Mouse (Mus musculus): Measurements from ENCODE around the gene E130218I03Rik. TPM values are rescaled to one million over a fixed set of nuclear protein-coding genes. Genes with fewer than 3 reads are reported as not detected.

The E130218I03Rik gene
- 1 to 10 TPM; 3.2 to 5.7 TPM for polyA plus RNA-seq (2017; shearing (Covaris generic))

DNA sequence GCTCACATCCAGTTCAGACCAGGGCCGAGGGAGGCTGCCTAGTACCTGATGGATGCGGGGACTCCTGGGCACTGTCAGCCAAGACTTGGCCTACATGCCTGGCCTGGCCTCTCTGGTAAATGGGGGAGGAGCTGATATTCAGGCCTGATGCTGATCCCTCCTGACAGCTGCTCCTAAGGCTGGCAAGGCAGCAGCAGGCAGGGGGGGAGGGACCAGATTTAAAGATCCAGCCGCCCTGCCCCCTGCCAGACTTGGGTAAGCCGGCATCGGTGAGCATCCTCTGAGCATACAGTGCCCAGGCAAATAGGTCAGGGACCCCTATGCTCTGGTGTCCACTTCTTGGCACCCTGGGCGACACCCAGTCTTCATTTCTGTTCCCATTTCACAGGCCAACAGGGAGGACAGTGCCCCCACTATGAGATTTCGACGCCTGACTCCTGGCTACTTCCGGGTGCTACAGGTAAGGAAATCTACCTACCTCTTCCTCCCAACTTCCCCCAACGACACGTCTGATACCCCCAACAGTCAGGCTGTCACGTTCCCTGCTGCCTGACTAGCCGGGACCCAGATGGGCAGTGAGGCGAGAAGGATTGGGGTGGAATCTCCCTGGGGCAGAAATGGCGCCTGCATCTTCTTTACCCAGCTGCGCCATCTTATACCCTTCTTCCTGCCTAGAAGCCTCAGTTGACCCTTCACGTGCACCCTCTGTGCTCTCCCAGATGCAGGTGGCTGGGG lies at the start of gene E130218I03Rik:
Gene E130218I03Rik, plus strand, starts transcription at position 147 of the 735 bp plus-strand sequence.

GRCm38 (mm10) chr4:134202904-134203303 lies 40.6 kb upstream of the E130218I03Rik start, which contains the start of gene Gm7534:
Gm7534 (minus strand) TSS chr4:134203004.

GRCm38 (mm10) chr4:134227194-134227593 lies 16.3 kb upstream of the E130218I03Rik start, which contains the start of gene Catsper4:
Catsper4 (minus strand) TSS chr4:134227383.

GRCm38 (mm10) chr4:134238279-134238651 lies 5.2 kb upstream of the E130218I03Rik start, which contains the start of gene Cnksr1:
Cnksr1 (minus strand) TSS chr4:134238399.

GRCm38 (mm10) chr4:134245148-134245843 lies 1.8 kb downstream of the E130218I03Rik start, which contains the start of gene Zfp593:
Zfp593 (minus strand) TSS chr4:134245592.

GRCm38 (mm10) chr4:134246719-134247258 lies 3.3 kb downstream of the E130218I03Rik start, which contains the start of gene Gm30191:
Gm30191 (plus strand) TSS chr4:134246935.

GRCm38 (mm10) chr4:134253722-134254324 lies 10.4 kb downstream of the E130218I03Rik start, which contains the start of gene Grrp1:
Grrp1 (minus strand) TSS chr4:134254106.

GRCm38 (mm10) chr4:134287575-134288025 lies 44.1 kb downstream of the E130218I03Rik start, which contains the start of gene Pdik1l:
Pdik1l (minus strand) TSS chr4:134287895.

Other genes with a start within 250 kb of the E130218I03Rik start
- 10 to 100 TPM; 25.3 to 33.8 TPM for gene Dhdds, start 242.7 kb upstream of the E130218I03Rik start, polyA plus RNA-seq (2017; shearing (Covaris generic))
- not detected for gene Lin28a, start 224.8 kb upstream of the E130218I03Rik start, polyA plus RNA-seq (2017; shearing (Covaris generic))
- gene Zfp683, start 189.8 kb upstream of the E130218I03Rik start, polyA plus RNA-seq (2017; shearing (Covaris generic)): 1 to 10 TPM; 1.4 to 4.9 TPM
- 10 to 100 TPM; 17.9 to 18.0 TPM for gene Crybg2, start 182.8 kb upstream of the E130218I03Rik start, polyA plus RNA-seq (2017; shearing (Covaris generic))
- 1,000 to 10,000 TPM; 2,589 to 2,801 TPM for gene Cd52, start 148.6 kb upstream of the E130218I03Rik start, polyA plus RNA-seq (2017; shearing (Covaris generic))
- gene Ubxn11, start 141.1 kb upstream of the E130218I03Rik start, polyA plus RNA-seq (2017; shearing (Covaris generic)): 10 to 100 TPM; 46.7 to 60.6 TPM
- gene Sh3bgrl3, start 114.9 kb upstream of the E130218I03Rik start, polyA plus RNA-seq (2017; shearing (Covaris generic)): 1,000 to 10,000 TPM; 1,401 to 1,596 TPM
- 100 to 1,000 TPM in 1 of 2 experiments, 10 to 100 TPM in 1; 70.5 to 104 TPM for gene Cep85, start 56.5 kb upstream of the E130218I03Rik start, polyA plus RNA-seq (2017; shearing (Covaris generic))
- under 1 TPM in 1 of 2 experiments, not detected in 1; 0.32 TPM for gene Gm7534, start 40.7 kb upstream of the E130218I03Rik start, polyA plus RNA-seq (2017; shearing (Covaris generic))
- not detected for gene Catsper4, start 16.3 kb upstream of the E130218I03Rik start, polyA plus RNA-seq (2017; shearing (Covaris generic))
- under 1 TPM in 1 of 2 experiments, not detected in 1; 0.17 TPM for gene Cnksr1, start 5.3 kb upstream of the E130218I03Rik start, polyA plus RNA-seq (2017; shearing (Covaris generic))
- gene Zfp593, start 1.9 kb downstream of the E130218I03Rik start, polyA plus RNA-seq (2017; shearing (Covaris generic)): 10 to 100 TPM; 18.4 to 25.6 TPM
- not detected for gene Gm30191, start 3.3 kb downstream of the E130218I03Rik start, polyA plus RNA-seq (2017; shearing (Covaris generic))
- under 1 TPM in 1 of 2 experiments, not detected in 1; 0.22 TPM for gene Grrp1, start 10.4 kb downstream of the E130218I03Rik start, polyA plus RNA-seq (2017; shearing (Covaris generic))
- gene Pdik1l, start 44.2 kb downstream of the E130218I03Rik start, polyA plus RNA-seq (2017; shearing (Covaris generic)): 10 to 100 TPM; 14.0 to 16.6 TPM
- 1 to 10 TPM in 1 of 2 experiments, not detected in 1; 1.1 TPM for gene Trim63, start 71.5 kb downstream of the E130218I03Rik start, polyA plus RNA-seq (2017; shearing (Covaris generic))
- gene Slc30a2, start 99.5 kb downstream of the E130218I03Rik start, polyA plus RNA-seq (2017; shearing (Covaris generic)): under 1 TPM in 1 of 2 experiments, not detected in 1; 0.41 TPM
- gene Extl1, start 140.2 kb downstream of the E130218I03Rik start, polyA plus RNA-seq (2017; shearing (Covaris generic)): 1 to 10 TPM; 1.1 to 1.7 TPM
- 1 to 10 TPM; 1.3 to 2.6 TPM for gene Pafah2, start 152.7 kb downstream of the E130218I03Rik start, polyA plus RNA-seq (2017; shearing (Covaris generic))
- gene Stmn1, start 224.7 kb downstream of the E130218I03Rik start, polyA plus RNA-seq (2017; shearing (Covaris generic)): 10 to 100 TPM; 33.1 to 37.7 TPM